Mouse (Mus musculus) cerebellum, postnatal 10 days (tissue): ENCODE data around the gene Pcx.

Experiments
- DNase-seq, 2 experiments: peaks; one replicate each; pipeline ENCODE4 v3.0.0; 2021; ENCODE audit warnings: mixed read lengths in 2 of 2

The Pcx gene

DNA sequence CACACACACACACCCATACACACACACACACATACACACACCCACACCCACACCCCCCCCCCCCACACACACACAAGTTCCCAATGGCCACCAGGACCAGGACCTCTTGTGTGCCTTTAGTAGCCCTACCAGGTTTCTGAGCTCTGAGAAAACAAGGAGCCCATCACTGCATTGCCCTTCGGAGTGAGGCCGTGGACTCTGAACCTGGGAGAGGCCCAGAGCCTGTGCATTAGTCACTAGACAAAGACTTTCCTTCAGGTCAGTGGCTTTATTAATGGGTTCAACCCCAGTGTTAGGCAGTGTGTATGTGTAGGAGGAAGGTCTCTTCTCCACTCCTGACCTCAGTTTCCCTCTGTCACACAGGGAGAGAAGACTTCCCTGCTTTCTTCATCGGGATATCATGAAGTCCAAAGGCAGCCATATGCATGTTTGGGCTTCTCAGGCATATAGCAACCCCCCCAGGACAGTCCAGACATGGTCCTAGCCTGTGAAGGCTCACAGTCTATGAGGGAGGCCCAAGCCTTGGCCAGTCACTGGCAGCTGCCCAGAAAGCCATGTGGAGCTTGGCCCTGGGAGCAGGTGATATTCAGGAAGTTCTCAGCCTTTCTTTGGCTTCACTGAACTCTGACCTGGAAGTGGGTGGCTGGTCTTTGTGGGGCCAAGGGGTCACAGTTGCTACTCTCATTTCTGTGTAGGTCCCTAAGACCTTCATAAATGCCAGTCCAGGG, 13.6 kb upstream of the Pcx start:
- peak; percentile 66 to 70 for DNase-seq

DNA sequence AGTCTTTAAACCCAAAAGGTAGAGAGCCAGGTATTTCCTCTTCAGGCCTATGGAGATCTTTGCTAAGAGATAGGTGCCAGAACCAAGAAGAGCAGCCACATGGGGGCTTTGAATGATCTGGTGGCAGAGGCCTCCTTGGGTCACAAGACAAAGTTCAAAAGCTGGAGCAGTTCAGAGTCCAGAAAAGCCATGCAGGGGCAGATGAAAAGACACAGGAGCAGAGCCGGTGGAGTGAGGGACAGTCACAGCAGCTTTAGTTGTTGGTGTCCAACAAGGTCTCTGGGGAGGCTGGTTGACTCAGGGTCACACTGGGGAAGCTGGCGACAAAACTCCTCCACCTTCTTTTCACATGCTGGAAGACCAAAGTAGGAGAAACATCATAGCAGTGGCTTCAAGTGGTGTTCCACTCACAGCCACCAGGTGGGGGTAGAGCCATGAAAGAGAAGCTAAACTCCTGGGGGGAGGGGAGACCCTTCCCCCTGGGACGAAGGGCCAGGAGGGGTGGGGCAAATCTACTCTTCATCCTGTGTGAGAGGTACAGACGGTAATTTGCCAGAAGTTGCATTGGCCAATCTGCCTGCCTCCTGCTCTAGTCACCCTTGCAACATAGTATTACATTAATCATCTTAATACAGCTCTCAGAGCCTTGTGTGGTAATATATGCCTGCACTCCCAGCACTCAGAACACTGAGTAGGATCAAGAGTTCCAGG, 12.9 kb upstream of the Pcx start:
- DNase-seq, result peak; percentile 93 to 97

- DNase-seq, result peak in 1 of 2 experiments; percentile 41
Measured at GRCm38 (mm10) chr19:4498062-4498933, 12.0 kb upstream of the Pcx start, which contains the start of gene 2010003K11Rik. TSS of gene 2010003K11Rik (minus strand) at chr19:4498583.

DNA sequence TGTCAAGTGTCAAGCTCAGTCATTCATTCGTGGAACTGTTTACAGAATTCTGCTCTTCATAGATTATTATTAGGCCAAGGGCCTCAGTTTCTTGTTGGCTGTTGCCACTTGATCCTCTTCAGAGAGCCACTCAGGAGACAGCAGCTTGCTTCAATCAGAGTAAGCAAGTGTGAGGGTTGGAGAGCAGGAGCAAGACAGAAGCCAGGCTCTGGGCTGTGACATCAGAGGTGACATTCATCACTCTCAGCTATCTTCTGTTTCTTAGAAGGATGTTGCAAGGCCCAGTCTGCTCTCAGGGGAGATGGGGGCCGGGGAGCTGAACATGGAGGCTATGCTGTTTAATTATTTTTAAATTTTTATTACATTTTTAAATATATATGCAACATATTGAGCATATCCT, 7.6 kb upstream of the Pcx start:
- no peak for DNase-seq

- no peak for DNase-seq
Measured at GRCm38 (mm10) chr19:4504830-4505229, 5.4 kb upstream of the Pcx start.

DNA sequence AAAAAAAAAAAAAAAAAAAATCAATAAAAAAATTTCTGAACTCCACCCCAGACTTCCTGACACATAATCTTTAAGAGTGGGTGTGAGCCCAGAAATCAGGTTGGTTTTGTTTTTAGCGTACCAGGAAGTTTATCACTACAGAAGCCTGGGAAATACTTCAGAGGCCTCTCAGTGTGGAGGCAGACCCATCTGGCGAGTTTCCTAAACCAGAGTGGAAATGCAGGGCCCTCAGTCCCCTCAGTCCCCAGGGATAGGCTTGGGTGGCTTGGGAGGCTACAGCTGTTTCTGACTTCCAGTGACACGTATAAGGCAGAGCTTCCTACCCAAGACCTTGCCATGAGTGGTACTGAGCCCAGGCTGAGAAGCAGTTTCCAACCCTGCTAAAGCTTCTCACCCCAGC, 2.5 kb upstream of the Pcx start:
- DNase-seq, result no peak

GRCm38 (mm10) chr19:4511116-4511841, 1.0 kb downstream of the Pcx start:
- no peak for DNase-seq

DNA sequence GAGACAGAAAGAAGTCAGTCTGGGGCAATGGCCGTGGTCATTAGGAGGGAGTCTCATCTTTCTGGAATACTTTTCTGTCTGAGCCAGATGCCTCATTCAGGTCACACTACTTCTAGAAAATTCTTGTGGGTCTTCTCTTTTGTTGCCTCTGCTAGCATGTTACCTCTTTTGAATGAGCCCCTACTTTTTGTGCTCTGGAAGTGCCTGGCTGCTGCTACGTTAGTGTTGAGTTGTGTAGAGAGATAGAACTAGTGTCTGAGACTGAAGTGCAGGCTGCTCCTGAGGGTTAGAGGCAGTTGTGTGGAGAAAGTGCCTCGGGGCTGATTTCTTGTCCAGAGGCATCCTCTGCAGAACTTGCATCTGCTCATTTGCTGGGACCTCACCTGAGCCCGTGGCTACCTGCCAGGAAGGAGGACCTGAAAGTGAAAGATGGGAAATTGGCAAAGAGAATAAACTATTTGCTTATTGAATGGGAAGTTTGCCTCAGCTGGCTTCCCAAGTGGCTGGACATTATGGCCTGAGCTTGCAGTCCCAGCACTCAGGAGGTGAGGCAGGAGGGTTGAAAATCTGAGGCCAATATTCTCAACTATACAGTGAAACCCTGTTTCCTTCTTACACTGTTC, 3.1 kb downstream of the Pcx start:
- no peak for DNase-seq

DNA sequence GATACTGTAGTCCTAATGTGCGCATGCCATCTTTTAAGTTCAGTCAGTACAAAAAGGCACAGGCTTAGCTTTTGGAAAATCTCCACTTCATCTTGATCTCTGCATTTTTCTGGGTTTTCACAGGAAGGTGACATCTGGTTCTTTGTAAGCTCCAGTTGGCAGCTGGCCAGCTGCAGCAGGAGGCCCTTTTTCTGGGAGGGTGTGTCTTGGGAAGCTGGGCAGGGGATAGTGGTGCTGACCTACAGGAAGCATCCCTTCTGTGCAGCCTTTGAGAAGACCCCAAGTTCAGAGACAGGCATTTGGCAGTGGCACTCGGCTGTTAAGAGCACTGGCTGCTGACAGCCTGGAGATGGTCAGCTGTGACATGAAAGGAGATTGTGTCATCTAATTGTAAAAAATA, 5.5 kb downstream of the Pcx start:
- peak; percentile 68 to 71 for DNase-seq

GRCm38 (mm10) chr19:4516288-4516687, 6.0 kb downstream of the Pcx start:
- no peak for DNase-seq

DNA sequence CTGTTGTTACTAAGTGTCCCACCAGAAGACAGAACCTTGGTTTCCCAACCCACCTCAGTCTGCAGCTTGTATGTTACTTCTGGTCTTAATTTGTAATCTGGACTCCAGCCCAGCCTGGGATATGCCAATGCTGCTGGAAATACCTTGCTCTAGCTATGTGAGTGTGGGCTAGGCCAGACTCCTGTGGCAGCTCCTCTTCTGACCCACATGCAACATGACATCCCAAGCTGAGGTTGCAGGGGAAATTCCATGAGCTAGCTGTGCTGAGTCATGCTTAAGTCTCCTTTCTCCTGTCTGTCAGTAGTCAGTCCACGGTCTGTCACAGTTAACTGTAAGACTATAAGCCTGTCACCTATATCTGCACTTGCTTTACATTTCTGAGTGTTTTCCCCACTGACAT, 7.2 kb downstream of the Pcx start:
- DNase-seq, result no peak

GRCm38 (mm10) chr19:4521426-4522050, 11.3 kb downstream of the Pcx start:
- no peak for DNase-seq

DNA sequence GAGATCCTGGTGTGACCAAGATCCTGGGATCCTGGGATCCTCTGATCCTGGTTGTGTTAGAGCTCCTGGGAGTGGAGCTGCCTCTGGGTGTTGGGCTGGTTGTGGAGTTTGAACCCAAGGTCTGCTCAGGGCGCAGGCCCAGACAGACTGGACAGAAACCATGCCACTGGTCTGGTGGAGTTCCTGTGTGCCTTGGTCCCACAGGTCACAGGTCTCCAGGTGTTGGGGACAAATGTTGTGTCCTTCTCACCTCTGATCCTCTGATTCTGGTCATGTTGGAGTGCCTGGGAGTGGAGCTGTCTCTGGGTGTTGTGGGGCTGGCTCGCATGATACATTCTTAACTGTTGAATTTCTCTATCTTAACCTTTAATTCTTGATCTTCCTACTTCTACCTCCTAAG, 24.4 kb downstream of the Pcx start:
- DNase-seq, result no peak

GRCm38 (mm10) chr19:4535922-4536321, 25.6 kb downstream of the Pcx start:
- DNase-seq, result no peak

- no peak for DNase-seq
Measured at GRCm38 (mm10) chr19:4536606-4537005, 26.3 kb downstream of the Pcx start.

DNA sequence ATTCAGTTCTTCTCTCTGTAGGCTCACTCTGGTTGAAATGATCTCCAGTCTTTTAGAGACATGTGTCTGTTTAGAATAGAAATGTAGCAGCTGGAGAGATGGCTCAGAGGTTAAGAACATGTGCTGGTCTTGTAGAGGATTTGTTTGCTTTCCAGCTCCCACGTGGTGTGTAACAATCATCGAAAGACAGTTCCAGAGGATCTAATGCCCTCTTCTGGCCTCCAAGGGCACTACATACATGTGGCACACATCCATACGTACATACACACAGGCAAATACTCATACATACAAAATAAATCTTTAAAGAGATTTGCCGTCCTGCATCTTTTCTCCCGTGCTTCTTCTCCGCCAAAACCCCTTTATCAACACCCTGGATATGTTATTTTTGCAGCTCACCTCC, 30.0 kb downstream of the Pcx start:
- no peak for DNase-seq

DNA sequence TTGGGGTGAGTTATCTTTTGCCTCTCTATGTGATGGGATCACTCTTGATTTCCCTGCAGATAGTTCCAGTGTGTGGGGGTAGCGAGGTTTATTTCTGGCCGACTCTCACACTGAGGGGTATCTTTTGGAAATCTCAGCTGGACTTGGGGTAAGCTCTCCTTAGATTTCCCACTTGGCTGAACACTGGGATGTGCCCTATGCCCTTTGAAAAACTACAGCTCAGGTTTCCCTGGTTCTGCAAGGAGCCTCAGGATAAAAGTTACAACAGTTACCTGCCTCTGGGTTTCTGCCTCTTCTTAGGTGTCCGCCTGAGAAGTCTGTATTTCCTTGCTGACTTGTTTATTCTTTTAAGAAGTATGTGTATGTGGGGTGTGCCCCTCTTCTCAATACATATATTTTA, 30.7 kb downstream of the Pcx start:
- no peak for DNase-seq

GRCm38 (mm10) chr19:4542081-4542480, 31.8 kb downstream of the Pcx start:
- DNase-seq, result no peak

GRCm38 (mm10) chr19:4545091-4545490, 34.8 kb downstream of the Pcx start:
- DNase-seq, result no peak

- no peak for DNase-seq
Measured at GRCm38 (mm10) chr19:4545841-4546240, 35.6 kb downstream of the Pcx start.

DNA sequence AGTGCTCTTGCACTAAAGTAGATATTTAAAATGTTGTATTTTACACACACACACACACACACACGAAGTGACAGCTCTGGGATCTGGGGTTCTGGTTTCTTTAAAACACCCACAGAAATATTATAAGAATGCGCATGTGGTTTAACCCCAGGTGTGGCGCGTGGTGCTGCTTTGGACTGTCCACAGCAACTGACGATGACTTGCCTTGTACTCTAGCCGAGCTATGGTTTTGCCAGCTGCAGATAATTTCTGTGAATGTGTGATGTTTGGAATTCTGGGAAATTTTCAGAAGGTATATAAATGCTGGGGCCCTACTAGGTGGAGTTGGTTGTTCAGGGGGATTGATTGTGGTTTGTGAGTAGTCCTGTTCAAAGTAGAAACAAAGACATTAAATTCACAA, 37.5 kb downstream of the Pcx start:
- no peak for DNase-seq
